Mouse (Mus musculus): Measurements from ENCODE around the gene Kifc3. TPM values are rescaled to one million over a fixed set of nuclear protein-coding genes. Genes with fewer than 3 reads are reported as not detected.

Kifc3 gene
- polyA plus RNA-seq, 1 experiment from 2014 or later: 16.9 TPM

DNA sequence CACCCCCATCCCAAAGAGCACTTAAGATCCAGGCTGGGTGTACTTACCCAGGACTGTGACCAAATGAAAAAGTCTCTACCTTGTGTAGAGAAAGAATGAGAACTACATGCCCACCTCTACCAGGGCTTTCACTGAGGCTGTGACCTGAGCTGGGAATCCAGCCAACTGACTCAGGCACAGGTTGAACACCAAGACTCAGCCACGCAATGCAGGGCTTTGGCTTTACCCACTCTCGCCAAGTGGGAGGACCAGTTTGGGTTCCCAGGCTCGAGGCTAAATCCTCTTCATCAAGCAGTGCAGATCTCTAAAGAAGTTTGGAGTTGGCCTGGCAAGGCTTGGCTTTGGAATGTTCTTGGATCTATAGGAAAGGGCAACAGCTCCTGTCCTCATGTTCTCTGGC, 127.1 kb downstream of the Kifc3 start:
- H3K4me1 ChIP-seq (ENCODE audit: control insufficient read depth, insufficient read depth, low read length): 0 out of 2 replicates have a peak, but pooled peaks cover 2% of the 10 kb centered on the region
- no peak for ATAC-seq (replicated peaks; ENCODE audit: extremely low read depth, insufficient read depth, low FRiP score)
- WGBS: 63% methylated on average over 3 of the region's 3 CpGs

DNA sequence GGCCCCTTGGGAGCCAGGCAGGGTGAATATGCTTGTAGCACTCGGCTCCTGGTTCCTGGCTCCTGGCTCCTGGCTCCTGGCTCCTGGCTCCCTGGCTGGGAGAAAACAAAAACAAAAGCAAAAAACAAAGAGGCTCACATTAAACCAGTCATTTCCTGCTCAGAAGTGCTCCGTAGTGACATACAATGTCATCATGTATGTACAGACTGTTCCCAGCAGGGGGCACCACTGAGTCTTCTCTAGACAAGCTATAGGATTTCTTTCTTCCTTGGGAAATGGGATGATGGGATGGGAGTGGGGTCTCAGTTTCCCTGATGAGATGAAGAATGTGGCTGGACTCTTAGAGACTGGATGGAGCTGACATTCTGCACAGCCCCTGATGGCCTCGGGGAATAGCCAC, 135.0 kb downstream of the Kifc3 start:
- Histone ChIP-seq H3K27me3 (ENCODE audit: control insufficient read depth, insufficient read depth, low read length) (no peaks in the 10 kb centered on the region), H3K9me3 (replicated peaks; ENCODE audit: control insufficient read depth, low read length) (no peaks in the 10 kb centered on the region), H3K27ac (ENCODE audit: low read length) (no peak overlapping the region), H3K36me3 (ENCODE audit: control insufficient read depth, insufficient read depth) (no peaks in the 10 kb centered on the region), H3K4me3 (ENCODE audit: low read length) (no peak overlapping the region), H3K9ac (ENCODE audit: low read length) (no peak overlapping the region), H3K4me2 (ENCODE audit: low read depth, low read length) (no peak overlapping the region), H3K4me1 (ENCODE audit: control insufficient read depth, insufficient read depth, low read length) (no peaks in the 10 kb centered on the region)
- WGBS: 56% methylated on average over 3 of the region's 3 CpGs
- ATAC-seq (replicated peaks; ENCODE audit: extremely low read depth, insufficient read depth, low FRiP score): no peak

More for the DNA sequence above, 127.1 kb downstream of the Kifc3 start:
- no peaks in the 10 kb centered on the region for H3K9me3 ChIP-seq (replicated peaks; ENCODE audit: control insufficient read depth, low read length)
- H3K9ac ChIP-seq (ENCODE audit: low read length): no peak overlapping the region
- H3K27ac ChIP-seq (ENCODE audit: low read length): no peak overlapping the region
- no peak overlapping the region for H3K4me3 ChIP-seq (ENCODE audit: low read length)
- no peak overlapping the region for H3K4me2 ChIP-seq (ENCODE audit: low read depth, low read length)
- H3K27me3 ChIP-seq (ENCODE audit: control insufficient read depth, insufficient read depth, low read length): no peaks in the 10 kb centered on the region
- no peaks in the 10 kb centered on the region for H3K36me3 ChIP-seq (ENCODE audit: control insufficient read depth, insufficient read depth)

DNA sequence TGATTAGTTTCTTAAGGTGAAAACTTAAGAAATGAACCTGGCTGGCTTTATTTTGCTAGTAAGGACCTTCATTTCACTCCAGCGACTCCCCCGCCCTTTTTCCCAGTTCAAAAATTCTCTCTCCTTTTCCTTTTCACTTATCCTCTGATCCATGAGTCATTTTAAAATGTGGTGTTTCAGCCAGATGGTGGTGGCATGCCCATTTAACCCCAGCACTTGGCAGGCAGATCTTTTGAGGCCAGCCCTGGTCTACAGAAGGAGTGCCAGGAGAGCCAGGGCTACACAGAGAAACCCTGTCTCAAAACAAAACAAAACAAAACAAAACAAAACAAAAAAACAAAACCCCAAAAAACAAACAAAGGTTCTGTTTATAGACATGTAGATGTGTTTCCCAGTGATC, 138.1 kb downstream of the Kifc3 start:
- H3K9me3 ChIP-seq (replicated peaks; ENCODE audit: control insufficient read depth, low read length): no peaks in the 10 kb centered on the region
- H3K4me2 ChIP-seq (ENCODE audit: low read depth, low read length): no peak overlapping the region
- H3K27ac ChIP-seq (ENCODE audit: low read length): no peak overlapping the region
- WGBS: 94% methylated on average over 2 of the region's 2 CpGs
- no peak overlapping the region for H3K9ac ChIP-seq (ENCODE audit: low read length)
- H3K36me3 ChIP-seq (ENCODE audit: control insufficient read depth, insufficient read depth): no peaks in the 10 kb centered on the region
- H3K4me1 ChIP-seq (ENCODE audit: control insufficient read depth, insufficient read depth, low read length): no peaks in the 10 kb centered on the region
- no peak overlapping the region for H3K4me3 ChIP-seq (ENCODE audit: low read length)
- no peaks in the 10 kb centered on the region for H3K27me3 ChIP-seq (ENCODE audit: control insufficient read depth, insufficient read depth, low read length)
- no peak for ATAC-seq (replicated peaks; ENCODE audit: extremely low read depth, insufficient read depth, low FRiP score)

DNA sequence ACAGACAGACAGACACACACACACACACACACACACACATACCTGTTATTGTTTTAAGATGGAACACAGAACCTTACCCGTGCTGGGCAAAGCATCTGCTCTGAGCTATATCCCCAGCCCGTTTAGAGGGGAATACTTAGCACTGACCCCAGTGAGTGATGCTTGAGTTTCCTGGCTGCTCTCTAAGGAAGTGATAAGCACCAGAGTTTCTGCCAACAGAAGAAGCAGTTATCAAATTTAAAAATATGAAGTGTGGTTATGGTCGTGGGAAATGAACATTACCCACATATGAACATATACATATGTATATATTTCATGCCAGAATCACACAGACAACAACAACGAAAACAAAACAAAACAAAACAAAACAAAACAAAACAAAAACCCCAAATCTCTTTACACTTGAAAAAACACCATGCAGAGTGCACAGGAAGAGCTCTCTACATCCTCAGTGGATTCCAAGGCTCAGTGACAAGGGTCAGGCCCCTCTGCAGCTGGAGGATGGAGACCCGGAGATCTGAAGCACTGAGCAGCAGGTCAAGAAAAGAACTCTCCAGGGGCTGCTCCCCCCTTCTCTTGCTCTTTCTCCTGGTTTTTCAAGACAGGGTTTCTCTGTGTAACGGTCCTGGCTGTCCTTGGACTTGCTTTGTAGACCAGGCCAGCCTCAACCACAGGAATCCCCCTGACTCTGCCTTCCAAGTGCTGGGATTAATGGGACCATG, 142.6 kb downstream of the Kifc3 start:
- Histone ChIP-seq H3K9me3 (replicated peaks; ENCODE audit: control insufficient read depth, low read length) (no peaks in the 10 kb centered on the region), H3K36me3 (ENCODE audit: control insufficient read depth, insufficient read depth) (no peaks in the 10 kb centered on the region), H3K27ac (ENCODE audit: low read length) (peak overlapping the region; percentile 3), H3K4me3 (ENCODE audit: low read length) (no peak overlapping the region), H3K9ac (ENCODE audit: low read length) (no peak overlapping the region), H3K27me3 (ENCODE audit: control insufficient read depth, insufficient read depth, low read length) (no peaks in the 10 kb centered on the region), H3K4me1 (ENCODE audit: control insufficient read depth, insufficient read depth, low read length) (no peaks in the 10 kb centered on the region), H3K4me2 (ENCODE audit: low read depth, low read length) (no peak overlapping the region)
- no peak for ATAC-seq (replicated peaks; ENCODE audit: extremely low read depth, insufficient read depth, low FRiP score)
- WGBS: 37% methylated on average over 6 of the region's 6 CpGs

DNA sequence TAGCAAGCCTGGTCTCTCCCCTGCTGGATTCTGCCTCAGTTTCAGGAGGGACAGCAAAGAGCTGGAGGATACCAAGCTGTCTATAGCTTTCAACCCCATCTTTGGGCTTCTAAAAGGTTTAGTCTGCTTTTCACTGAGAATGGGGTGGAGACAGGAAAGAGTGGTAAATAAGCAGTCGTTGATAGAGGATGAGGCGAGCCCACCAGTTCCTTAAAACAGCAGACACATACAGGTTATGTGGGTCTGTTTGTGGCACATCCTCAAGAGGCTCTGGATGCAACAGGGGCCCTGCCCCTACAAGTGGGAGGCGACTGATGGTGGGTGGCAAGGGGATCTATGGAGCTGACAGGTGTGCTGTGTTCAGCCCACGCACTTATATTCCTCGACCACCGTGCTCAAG, 144.0 kb downstream of the Kifc3 start:
- H3K4me2 ChIP-seq (ENCODE audit: low read depth, low read length): no peak overlapping the region
- no peaks in the 10 kb centered on the region for H3K27me3 ChIP-seq (ENCODE audit: control insufficient read depth, insufficient read depth, low read length)
- no peaks in the 10 kb centered on the region for H3K36me3 ChIP-seq (ENCODE audit: control insufficient read depth, insufficient read depth)
- H3K4me3 ChIP-seq (ENCODE audit: low read length): no peak overlapping the region
- no peak for ATAC-seq (replicated peaks; ENCODE audit: extremely low read depth, insufficient read depth, low FRiP score)
- no peaks in the 10 kb centered on the region for H3K9me3 ChIP-seq (replicated peaks; ENCODE audit: control insufficient read depth, low read length)
- no peak overlapping the region for H3K27ac ChIP-seq (ENCODE audit: low read length)
- H3K9ac ChIP-seq (ENCODE audit: low read length): no peak overlapping the region
- 65% methylated on average over 6 of the region's 6 CpGs for WGBS
- H3K4me1 ChIP-seq (ENCODE audit: control insufficient read depth, insufficient read depth, low read length): no peaks in the 10 kb centered on the region

DNA sequence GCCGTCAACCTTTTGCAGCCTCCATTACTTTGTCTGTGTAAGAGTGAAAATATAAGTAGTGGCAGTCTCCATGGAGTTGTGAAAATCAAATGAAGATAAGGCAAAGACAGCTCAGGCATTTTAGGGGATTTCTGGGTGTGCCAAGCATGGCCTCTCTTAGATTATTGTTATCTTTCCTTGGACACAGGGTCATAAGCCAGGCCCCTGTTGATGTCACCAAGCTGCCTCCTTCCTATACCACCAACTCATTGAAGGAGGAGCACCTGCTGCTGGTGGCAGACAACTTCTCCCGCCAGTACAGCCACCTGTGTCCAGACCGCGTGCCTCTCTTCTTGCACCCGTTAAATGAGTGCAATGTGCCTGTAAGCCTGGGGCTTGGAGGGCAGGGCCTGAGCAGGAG, 146.2 kb downstream of the Kifc3 start:
- Histone ChIP-seq H3K4me3 (ENCODE audit: low read length) (no peak overlapping the region), H3K36me3 (ENCODE audit: control insufficient read depth, insufficient read depth) (no peaks in the 10 kb centered on the region), H3K4me1 (ENCODE audit: control insufficient read depth, insufficient read depth, low read length) (no peaks in the 10 kb centered on the region), H3K27me3 (ENCODE audit: control insufficient read depth, insufficient read depth, low read length) (no peaks in the 10 kb centered on the region), H3K9me3 (replicated peaks; ENCODE audit: control insufficient read depth, low read length) (no peaks in the 10 kb centered on the region), H3K9ac (ENCODE audit: low read length) (no peak overlapping the region), H3K27ac (ENCODE audit: low read length) (no peak overlapping the region), H3K4me2 (ENCODE audit: low read depth, low read length) (no peak overlapping the region)
- 71% methylated on average over 5 of the region's 5 CpGs for WGBS
- ATAC-seq (replicated peaks; ENCODE audit: extremely low read depth, insufficient read depth, low FRiP score): no peak

DNA sequence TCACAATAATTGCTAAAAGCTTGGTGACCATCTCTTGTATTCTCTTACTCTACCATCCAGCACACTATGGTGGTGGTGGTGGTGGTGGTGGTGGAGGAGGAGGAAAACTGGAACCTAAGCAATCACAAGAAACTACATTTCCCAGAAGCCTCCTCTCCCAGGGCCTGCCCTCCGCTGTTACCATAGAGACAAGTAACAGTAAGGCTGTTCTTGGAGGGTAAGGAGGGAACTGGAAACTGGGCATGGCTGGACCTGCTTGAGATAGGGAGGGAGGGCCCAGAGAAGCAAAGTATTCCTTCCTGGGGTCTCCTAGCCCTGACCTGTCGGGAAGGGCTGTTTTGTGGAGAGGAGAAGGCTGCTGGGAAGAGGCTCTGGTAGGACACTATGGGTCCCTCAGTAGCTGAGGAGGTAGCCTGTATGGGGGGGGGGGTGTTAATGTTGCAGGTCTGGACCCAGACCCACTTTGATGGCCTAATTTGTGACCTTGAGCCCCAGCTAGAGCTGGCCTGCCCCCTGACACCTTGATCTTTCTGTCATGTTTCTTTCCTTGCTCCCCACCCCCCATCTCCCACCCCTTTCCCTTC, 147.6 kb downstream of the Kifc3 start, which contains the start of gene Drc7:
Gene Drc7, plus strand, starts transcription at position 177 of the 584 bp plus-strand sequence.
- Histone ChIP-seq H3K4me2 (ENCODE audit: low read depth, low read length) (no peak within 1 kb of the TSS), H3K4me3 (ENCODE audit: low read length) (no peak within 1 kb of the TSS), H3K4me1 (ENCODE audit: control insufficient read depth, insufficient read depth, low read length) (no peaks in the 10 kb centered on the region), H3K9ac (ENCODE audit: low read length) (no peak within 1 kb of the TSS), H3K27ac (ENCODE audit: low read length) (no peak within 1 kb of the TSS), H3K36me3 (ENCODE audit: control insufficient read depth, insufficient read depth) (no peaks in the 10 kb centered on the region), H3K9me3 (replicated peaks; ENCODE audit: control insufficient read depth, low read length) (no peaks in the 10 kb centered on the region), H3K27me3 (ENCODE audit: control insufficient read depth, insufficient read depth, low read length) (no peaks in the 10 kb centered on the region)
- no peak for ATAC-seq (replicated peaks; ENCODE audit: extremely low read depth, insufficient read depth, low FRiP score)
- 36% methylated on average over 2 of the region's 2 CpGs for WGBS

DNA sequence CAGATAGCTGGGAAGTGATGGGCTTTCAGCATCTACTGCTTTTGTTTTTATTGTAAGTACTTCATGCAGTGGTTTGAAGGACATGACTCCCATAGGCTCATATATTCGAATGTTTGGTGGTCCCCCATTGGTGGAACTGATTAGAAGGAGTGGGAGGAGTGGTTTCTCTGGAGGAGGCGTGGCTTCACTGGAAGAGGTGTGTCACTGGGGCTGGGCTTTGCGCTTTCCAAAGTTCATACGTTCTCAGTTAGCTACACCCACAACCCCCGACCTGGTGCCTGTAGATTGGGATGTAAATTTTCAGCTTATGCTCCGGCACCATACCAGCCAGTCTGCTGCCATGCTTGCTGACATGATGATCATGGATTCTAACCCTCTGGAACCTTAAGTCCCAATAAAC, 148.2 kb downstream of the Kifc3 start:
- H3K36me3 ChIP-seq (ENCODE audit: control insufficient read depth, insufficient read depth): no peaks in the 10 kb centered on the region
- no peak overlapping the region for H3K9ac ChIP-seq (ENCODE audit: low read length)
- H3K9me3 ChIP-seq (replicated peaks; ENCODE audit: control insufficient read depth, low read length): no peaks in the 10 kb centered on the region
- no peaks in the 10 kb centered on the region for H3K4me1 ChIP-seq (ENCODE audit: control insufficient read depth, insufficient read depth, low read length)
- no peak overlapping the region for H3K4me2 ChIP-seq (ENCODE audit: low read depth, low read length)
- no peak for ATAC-seq (replicated peaks; ENCODE audit: extremely low read depth, insufficient read depth, low FRiP score)
- 57% methylated on average over 6 of the region's 6 CpGs for WGBS
- no peak overlapping the region for H3K4me3 ChIP-seq (ENCODE audit: low read length)
- H3K27me3 ChIP-seq (ENCODE audit: control insufficient read depth, insufficient read depth, low read length): no peaks in the 10 kb centered on the region
- H3K27ac ChIP-seq (ENCODE audit: low read length): no peak overlapping the region

Measured in heart, embryonic 16.5 days (tissue).